Mouse (Mus musculus): ENCODE measurements around the gene Rdx.
A peak's percentile ranks its signal among the peaks of the same experiment; 100 is the strongest.
"Not testable (repeated sequence)": the region's sequence is repeated elsewhere in the genome, so short reads cannot be mapped to it uniquely, and the experiment has no call there.

The Rdx gene

DNA sequence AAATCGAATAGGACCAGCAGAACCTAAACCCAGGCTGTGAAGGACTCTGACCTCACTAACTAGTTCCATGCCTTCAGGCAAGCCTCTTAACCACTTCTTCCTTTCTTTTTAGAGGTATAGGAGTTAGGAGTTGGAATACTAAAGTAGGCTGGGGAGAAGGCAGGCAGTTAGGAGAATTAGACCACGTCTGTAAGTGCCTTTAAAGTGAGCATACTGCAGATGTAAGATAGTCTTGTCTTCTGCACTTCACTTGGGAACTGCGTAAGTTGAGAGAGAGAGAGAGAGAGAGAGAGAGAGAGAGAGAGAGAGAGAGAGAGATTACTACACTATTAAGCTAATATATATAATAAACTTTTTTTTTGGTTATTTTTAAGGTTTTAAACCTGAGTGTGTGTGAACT lies 8.3 kb downstream of the Rdx start:
- no peak for DNase-seq

DNA sequence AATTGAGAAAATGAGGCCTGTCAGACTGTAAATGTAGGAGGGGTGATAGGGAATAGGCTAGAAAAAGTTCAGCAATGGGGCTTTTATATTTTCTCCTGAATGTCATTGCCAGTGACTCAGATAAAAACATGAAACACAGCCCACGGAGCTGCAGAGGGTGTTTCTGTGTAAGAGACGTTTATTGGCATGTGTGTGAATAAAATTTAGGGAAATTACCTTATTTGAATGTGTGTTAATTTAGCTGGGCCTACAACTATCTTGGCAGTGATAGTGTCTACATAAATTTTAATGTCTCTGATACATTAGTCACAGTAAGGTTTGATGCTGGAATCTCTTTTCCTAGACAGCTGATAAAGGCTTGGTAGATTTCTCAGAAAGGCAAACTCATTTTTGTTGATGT lies 12.8 kb downstream of the Rdx start:
- DNase-seq, result no peak

DNA sequence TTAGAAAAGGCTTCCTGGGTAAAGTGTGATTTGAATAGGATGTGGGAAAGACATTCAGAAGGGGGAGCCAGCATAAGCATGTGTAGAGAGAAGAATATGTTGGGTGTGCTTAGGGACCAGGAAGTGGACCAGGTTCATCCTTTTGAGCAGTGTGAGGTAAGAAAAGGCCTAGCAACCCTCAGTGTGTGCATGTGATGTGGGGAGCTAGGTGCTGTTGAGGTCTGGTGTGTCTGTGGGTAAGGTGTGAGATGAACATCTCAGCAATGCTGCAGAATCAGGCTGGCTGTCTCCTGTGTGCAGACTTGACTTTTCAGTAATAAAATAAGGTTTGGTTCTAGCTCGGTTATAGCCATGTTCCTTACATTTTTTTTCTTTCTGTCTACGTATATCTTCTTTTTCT lies 23.1 kb downstream of the Rdx start:
- no peak for DNase-seq

DNA sequence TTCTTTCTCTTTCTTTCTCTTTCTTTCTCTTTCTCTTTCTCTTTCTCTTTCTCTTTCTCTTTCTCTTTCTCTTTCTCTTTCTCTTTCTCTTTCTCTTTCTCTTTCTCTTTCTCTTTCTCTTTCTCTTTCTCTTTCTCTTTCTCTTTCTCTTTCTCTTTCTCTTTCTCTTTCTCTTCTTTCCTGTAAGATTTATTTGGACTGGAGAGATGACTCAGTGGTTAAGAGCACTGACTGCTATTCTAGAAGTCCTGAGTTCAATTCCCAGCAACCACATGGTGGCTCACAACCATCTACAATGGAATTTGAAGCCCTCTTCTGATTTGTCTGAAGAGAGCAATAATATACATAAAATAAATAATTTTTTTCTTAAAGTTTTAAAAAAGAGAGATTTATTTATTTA lies 24.4 kb downstream of the Rdx start:
- not testable (repeated sequence) for DNase-seq

DNA sequence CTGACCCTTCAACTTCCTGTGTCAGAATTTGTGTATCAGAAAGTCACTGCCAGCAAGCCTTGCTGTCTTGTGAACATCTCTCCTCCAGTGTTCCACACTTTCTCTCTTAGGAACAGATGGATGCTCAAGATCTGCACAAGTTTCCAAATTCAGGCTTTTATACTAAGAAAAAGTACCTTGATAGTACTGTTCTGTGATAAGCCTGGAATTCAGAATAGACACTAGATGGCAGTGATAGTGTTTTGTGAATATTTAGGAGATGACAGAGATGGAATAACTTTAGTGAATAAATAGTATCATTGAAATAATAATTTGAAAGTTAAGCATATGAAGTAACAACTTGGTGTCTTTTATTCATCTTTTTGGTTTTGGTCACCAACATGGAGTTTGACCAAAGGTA lies 25.2 kb downstream of the Rdx start:
- no peak for DNase-seq

DNA sequence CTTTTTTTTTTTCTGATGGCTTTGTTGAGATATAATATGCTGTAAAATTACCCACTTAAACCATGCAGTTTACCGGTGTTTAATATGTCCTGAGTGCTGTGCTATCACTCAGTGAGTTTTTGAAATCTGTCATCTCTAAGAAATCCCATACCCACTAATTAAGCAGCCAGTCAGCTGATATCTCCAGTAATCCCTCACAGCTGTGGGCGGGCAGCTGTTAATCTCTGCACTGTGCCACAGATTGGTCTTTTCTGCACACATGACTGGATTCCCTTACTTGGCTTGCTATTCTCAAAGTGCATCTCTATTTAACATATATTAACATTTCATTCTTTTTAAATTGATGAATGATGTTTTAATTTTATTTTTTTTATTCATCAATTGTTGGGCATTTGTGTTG lies 29.1 kb downstream of the Rdx start:
- peak; percentile 62 for DNase-seq

DNA sequence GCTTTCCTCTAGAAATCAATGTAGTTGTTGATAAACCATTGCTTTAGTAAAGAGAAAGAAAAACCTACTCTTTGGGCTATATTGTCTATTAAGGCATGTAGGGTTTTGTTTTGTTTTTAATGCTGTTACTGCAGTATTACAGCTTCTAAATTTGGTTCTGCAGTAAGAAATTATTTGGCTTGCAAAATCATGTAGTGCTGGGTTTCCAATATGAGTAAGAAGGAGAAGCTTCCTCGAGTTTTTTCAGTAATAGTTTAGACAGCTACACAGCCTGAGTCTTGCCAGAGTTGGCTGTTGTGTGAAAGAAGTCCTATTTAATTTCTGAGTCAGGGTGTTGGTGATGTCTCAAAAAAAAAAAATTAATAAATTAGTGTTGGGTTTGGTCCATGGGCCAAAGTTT lies 30.7 kb downstream of the Rdx start:
- DNase-seq, result no peak

DNA sequence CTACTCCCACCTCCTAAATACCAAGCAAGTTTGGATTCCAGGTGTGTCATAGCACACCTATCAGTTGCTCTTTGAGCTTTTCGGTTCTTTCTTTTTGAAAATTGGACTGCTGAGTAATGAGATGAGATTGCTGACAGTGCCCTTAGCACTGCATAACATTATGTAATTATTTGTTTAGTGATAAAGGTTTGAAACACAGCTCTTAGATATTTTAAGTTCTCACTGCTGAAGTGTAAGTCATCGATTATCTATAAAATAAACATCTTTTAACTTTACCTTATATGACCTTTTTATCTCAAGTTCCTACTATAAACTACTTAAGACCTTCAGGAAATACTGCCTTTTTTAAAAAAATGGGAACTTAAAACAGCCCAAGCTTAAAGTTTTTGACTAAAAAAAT lies 35.0 kb downstream of the Rdx start:
- DNase-seq, result no peak

DNA sequence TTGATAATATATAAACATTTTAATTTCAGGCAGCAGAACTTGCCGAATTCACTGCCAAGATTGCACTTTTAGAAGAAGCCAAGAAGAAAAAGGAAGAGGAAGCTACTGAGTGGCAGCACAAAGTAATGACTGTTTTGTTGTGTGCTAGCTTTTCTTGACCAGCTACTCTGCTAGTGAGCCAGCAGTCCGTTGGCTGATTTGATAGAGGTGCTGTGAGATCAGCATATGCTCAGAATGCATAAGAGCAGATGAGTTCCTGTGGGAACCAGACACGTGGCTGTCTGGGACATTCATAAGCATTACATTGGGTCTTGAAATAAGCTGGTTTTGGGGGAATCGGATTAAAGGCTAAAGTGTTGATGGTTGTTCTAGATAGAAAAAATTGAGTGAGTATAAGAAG lies 35.4 kb downstream of the Rdx start:
- DNase-seq, result peak; percentile 38

DNA sequence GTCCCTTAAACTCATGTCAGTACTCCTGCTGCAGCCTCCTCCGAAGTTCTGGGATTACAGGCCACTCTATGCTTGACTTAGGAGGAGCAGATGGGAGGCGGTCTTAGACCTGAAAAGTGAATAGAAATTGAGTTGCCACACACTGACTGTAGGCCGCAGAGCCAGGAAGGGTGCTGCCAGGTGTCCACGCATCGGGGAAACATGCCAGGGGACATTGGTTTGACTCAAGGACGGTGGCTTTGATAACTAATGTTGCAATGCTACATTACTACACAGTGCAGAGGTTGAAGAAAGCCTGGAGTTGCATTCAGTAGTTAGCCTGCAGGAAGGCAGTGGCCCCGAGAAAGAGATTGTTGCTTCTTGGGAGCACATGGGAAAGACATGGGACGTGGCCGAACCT lies 44.8 kb downstream of the Rdx start:
- DNase-seq, result no peak

DNA sequence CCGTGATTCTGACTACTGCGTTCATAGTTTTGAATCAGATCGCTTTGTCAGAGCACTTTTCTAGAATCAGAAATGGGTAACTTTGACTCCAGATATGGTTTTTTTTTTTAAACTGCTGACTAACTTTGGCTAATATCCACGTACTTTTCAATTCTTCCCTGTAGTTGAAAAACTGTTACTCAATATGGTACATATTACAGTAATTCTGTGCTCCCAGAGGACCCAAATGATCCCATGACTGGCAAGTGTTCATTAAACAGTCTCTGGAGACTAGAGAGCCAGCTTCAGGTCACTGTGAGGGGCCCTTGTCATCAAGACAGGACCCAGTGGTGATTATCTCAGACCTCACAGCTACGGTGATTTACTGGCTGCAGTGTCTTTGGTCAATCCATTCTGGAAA lies 45.3 kb downstream of the Rdx start:
- no peak for DNase-seq

DNA sequence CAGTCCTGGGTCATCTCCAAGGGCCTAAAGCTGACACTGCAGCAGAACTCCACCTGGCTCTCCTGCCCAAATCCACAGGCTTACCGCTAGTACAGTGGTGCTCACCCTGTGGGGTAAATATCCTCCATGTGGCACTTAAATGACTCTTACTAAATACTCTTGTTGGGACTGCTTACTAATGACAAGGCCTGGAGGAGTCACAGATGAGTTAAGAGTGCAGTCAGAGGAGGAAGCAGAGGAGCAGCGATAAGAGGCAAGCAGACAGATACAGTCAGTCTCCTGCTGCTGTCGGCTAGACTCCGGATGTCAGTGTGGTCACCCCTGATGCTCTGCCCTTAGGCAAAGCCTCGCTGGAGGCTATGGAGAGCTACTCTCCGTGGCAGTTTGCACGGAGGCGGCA lies 46.1 kb downstream of the Rdx start:
- no peak for DNase-seq

DNA sequence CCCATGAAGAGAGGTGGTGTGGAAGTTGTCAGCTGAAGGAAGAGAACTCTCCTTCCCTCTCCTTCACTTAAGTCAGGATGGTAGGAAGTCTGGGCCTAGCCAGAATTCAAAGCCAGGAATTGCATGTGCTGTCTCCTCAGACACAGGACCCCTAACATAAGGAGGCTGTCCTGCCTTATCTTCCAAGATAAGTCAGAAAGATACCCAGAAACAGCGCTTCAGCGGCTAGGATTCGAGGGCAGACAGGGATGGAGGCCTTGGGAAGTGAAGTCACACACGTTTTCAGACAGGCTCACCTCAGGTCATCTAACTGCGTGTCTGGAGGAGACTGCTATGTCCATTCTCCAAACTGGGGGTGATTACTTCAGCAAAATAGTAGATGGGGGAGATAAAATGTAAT lies 47.0 kb downstream of the Rdx start:
- no peak for DNase-seq

DNA sequence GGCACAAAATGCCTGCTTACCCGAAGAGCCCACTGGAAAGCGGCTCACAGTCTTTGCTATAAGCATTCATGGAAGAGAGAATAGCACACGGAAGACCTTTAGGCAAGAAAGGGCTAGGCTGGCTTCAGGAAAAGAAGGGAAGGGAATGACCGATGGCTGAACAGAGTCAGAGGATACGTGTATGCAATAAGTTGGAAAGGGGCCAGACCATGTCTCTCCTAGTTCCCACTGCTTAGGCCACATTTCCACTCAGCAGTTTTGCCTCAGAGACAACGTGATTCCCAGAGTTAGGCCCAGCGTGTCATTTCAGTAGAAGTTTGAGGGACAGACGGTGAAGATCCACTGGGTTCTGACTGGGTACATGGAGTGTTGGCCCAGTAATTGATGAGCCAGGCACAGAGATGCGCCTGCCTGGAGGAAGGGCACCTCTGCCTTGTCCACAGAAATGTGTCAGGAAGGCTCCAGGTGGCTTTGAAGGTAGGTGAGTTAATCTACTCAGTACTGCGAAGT lies 47.6 kb downstream of the Rdx start:
- no peak for DNase-seq

DNA sequence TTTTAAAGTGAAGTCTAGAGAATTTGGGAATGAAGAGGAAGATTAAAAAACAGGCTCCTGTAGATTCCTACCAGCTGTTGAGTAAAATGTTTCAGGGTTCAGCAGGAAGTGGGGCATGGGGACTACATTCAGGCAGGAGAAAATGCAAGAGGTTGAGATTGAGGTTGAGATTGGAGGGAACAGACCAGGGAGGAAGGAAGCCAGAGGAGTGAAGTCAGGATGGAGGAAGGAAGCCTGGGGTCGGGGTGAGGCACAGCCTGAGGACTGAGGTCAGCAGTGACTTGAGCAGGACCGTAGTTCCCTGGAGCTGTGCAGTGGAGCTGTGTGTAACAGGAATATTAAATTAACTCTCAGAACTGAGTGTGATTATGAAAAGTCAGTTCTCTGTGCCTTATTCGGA lies 48.7 kb downstream of the Rdx start:
- no peak for DNase-seq

DNA sequence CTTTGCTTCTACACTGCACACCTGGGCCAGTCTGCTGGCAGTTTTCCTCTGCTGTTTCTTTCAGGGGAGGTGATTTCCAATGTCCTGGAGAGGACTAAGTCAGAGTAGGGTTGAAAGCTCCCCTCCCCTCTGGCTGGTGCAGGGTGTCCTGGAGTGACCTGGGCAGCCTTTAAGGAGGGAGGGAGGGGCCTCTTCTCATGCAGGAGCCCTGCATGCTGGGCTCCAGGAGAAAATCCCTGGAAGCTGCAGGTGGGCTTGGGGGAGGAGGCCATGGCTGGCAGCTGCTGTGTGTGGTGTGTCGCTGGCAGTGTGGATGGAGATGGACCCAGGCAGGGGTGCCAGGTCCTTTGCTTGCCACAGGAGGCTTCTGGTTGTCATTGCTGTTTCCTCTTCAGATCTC lies 50.4 kb downstream of the Rdx start:
- no peak for DNase-seq

DNA sequence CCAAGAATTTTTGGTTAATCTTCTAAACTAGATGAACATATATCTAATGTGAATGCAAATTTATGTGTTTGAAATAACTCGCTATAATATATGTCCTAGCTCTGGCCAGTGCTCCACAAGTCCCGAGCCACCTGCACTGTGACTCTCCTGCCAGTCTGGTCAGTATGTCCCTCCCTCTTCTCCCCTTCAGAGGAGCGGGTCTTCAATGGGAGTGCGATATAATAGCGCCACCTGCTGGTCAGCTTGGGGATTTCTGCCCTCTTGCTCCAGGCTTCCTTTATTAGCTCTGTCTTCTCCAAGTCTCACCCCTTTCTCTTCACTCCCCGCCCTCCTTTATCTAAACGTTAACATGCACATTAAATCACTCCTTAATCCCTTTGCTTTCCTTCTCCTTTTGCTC lies 51.6 kb downstream of the Rdx start:
- peak; percentile 89 for DNase-seq

DNA sequence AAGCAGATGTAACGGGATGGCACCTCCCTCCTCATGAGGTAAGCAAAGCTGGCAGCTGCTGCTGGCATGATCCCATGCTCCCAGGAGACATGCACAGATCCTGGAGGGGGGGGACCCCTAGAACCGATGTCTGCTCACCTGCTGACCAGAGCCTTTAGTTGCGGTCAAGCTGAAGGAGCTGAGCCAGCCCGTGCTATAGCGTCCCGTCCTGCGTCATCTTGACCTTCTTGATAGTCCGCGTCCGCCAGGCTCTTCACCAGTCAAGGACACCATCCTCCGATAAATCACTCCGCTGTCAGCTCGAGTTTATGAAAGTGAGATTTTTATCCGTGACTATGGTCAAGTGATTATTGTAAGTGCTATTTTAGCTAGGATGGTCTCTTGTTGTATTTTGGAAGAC lies 53.5 kb downstream of the Rdx start:
- no peak for DNase-seq

DNA sequence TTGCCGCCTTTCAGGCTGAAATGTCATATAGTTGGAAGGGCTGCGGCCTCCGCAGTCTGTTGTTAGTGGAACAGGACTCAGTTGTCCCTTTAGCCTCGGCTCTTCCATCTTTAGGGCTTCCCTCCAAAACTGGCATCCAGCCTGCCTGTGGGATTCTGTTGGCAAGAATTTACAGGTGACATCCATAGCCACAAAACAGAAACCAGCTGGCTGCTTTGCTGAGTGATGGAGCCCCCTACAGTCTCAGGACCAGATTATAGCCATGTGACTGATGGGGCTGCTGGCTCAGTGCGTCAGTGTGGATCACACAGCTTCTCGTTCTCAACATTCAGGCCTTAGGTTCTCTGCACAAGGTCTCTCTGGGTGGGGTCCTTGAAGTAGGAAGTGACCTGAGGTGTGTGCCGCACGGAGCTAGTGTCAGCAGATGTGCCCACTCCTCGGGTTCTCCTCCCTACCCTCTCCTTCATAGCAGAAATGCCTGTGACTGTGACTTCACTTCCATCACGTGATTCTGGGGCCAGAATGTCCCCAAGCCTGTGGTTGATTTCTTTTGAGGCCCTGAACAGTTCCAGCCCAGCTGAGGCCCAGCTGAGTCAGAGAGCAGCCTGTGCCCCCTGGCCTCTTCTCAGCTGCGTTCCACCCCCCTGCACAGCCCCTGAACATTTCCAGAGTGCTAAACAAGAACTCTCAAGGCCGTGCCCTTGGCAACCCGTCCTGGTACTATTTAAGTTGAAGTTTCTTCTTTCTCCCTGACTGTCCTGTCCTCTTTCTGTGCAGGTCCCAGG lies 55.3 kb downstream of the Rdx start:
- peak; percentile 24 for DNase-seq

DNA sequence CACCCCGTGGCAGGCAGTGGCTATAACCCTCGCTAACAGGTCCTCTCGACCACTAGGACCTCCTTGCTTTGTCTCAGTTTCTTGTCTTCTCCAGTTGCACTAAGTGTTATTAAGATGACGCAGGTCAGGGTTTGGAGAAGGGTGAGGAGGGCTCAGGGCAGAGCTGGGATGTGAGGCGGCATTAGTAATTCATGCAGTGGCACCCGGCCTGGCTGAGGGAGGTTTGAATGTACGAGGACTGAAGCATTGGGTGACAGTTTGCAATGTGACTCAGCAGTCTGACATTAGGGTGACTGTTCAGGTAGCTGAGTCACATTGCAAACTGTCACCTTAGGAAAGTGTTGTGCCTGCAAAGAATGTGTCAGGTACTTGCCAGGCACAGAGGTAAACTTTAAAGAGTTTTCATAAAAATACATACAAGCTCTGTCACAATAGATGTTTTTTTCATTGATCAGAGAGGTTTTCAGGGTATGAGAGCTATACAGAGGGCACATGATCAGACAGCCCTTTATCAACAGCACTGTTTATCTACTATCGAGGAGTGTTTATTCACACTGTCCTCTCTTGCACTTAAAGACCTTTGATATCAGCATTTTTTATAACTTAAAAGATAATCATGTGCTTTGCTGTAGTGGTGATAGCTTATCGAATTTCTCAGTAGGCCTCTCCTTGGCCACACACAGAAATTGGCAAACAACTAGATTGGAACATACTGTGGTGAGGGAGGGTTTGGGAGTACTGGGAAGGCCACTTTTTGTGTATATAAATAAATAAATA lies 56.7 kb downstream of the Rdx start:
- DNase-seq, result no peak

DNA sequence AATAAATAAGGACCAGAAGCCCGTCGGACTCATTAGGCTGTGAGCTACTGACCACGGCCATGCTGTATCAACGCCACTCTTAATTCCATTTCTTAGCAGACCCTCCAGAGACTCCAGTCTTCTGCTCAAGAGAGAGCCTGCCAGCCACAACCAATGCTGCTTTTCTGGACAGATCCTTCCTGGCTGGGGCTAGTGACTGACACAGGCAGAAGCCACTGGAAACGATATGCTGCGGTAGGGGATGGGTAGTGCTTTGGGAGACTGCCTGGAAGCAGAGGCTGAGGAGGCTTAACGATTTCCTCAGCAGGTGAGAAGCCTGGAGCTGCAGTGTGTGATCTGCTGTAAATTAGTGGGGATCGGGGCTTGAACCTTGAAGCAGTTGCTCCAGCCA lies 57.2 kb downstream of the Rdx start:
- DNase-seq, result no peak

DNA sequence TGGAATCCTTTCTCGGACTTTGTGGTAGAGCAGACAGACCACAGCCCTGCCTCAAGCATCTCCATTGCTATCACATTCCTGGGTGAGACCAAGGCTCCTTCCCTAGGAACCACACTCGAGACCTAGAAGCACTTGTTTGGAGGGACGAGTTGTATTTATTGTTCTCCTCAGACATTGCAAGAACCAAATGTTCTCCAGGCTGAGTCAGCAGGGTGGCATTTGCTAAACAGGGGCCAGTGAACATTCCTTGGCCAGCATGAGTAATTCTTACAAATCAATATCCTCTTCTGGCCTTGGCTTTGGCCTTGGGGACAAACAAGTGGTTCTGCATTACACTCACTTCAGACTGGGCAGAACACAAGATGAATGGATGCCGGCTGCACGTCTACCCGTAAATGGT lies 58.5 kb downstream of the Rdx start:
- DNase-seq, result no peak

DNA sequence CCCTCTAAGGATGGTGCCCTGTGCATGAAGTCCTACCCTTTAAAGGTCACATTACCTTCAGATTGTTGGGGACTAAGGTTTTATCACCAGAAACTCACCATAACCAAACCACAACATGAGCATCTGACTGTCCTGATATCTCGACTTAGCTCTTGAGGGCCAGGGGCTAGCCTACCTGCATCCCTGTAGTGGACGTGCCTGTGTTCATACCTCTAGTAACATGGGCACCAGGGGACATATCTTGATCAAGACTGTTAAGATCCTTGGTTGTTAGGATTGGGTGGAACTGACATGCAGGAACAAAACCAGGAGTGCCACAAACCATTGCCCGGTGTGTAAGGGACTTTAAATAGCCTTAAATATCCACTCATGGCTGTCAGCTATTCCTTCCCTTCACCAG lies 60.2 kb downstream of the Rdx start:
- no peak for DNase-seq

DNA sequence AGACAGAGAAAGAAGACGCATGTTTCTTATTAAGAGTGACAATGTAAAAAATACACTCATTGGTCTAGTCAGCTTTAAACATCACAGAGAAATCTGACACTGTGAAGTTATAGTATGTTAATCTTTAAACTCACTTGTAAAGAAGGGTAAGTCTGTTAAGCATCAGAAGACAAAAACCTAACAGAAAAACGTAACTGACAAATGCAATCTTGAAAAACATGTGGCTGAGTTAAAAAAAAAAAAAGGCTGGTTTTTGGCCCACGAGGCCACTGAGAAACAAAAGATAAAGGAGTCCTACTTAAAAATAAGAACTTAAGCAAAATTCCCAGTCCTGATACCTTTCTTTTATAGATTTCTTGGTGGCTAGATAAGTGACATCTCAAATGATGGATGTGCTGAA lies 63.8 kb downstream of the Rdx start:
- no peak for DNase-seq

DNA sequence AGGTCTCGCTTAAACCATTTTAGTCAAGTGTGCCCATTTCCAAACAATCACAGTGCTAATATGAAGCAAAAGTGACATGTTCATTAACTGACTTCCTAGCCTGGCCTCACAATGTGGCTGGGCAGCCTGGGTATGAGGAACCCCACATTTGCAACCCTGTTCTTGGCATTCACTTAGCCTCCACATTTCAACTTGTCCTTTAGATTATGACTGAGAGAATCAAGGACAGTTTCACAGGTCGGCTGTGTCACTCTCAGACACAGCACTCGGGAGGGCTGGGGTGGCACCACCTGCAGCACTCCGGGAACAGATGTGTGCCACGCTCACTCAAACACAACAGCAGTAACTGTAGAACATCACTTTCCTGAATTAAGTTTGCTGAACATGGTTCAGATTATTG lies 66.1 kb downstream of the Rdx start:
- DNase-seq, result no peak

Data from retina, postnatal 1 day (tissue).